Mouse (Mus musculus) neutrophil, adult 5-6 weeks (primary cell): ENCODE measurements around the gene Syn3. TPM values are rescaled to one million over a fixed set of nuclear protein-coding genes. Genes with fewer than 3 reads are reported as not detected.
"Not testable (repeated sequence)": the region's sequence is repeated elsewhere in the genome, so short reads cannot be mapped to it uniquely, and the experiment has no call there.

Experiments used
- ATAC-seq: fragments of 151-379, 151-347 bp; 2 replicates; pipeline ENCODE4 v1.8.0; 2017; ENCODE audit warnings: mild to moderate bottlenecking, moderate TSS enrichment; ENCODE audit not compliant: insufficient number of reproducible peaks, poor library complexity, low FRiP score, severe bottlenecking; ENCODE audit errors: extremely low read depth
- total RNA-seq: library from RNA; stranded (forward); fragments of 200-1000 nt; gene quantifications from 2 replicates; pipeline ENCODE4 v1.2.3, GENCODE M21; 2017

Gene Syn3
- total RNA-seq, 1 experiment from 2014 or later = not detected

- no peak for ATAC-seq
These were observed 436.3 kb downstream of the Syn3 start for GRCm38 (mm10) chr10:86062261-86063017.

DNA sequence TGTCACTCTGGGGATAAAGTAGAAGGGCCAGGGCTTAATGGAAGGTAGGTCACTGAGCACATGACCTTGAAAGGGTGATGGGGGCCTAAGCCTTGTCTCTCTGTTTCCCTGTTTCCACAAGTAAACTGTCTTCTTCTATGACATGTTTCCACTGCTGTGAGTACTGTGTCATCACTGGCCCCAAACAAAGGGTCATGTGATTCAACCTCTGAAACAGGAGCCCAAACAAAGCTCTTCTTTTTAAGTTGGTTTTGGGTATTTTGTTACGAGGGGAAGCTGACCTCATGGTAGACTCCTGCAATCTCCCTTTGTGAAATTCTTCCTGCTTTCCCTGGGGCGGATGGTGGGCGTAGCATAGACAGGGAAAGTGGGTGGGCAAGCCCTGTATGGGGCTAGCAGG, 438.4 kb downstream of the Syn3 start:
- ATAC-seq = no peak

- no peak for ATAC-seq
These were observed 441.0 kb downstream of the Syn3 start for GRCm38 (mm10) chr10:86057712-86058111.

- no peak for ATAC-seq
These were observed 441.4 kb downstream of the Syn3 start for GRCm38 (mm10) chr10:86057286-86057685.

DNA sequence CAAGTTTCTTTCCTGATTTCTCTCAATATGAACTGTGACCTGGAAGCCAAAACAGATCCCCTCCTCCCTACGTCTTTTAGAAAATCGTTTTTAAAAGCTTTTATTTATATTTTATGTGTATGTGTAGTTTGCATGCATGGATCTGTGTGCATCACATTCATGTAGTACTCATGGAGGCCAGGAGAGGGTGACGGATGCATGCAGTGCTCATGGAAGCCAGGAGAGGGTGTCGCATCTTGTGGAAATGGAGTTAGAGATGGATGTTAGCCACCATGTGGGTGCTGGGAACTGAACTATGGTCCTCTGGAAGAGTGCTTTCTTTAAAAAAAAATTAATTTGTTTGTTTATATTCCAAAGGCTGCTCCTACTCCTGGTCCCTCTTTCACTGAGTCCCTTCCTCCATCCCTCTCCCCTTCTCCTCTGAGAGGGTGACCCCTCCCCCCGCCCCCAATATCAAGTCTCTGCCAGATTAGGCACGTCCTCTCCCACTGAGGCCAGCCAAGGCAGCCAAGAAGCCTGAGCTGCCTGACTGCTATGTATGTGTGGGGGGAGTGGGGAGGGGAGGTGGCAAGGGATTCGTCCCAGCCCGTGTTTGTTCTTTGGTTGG, 442.3 kb downstream of the Syn3 start:
- no peak for ATAC-seq

DNA sequence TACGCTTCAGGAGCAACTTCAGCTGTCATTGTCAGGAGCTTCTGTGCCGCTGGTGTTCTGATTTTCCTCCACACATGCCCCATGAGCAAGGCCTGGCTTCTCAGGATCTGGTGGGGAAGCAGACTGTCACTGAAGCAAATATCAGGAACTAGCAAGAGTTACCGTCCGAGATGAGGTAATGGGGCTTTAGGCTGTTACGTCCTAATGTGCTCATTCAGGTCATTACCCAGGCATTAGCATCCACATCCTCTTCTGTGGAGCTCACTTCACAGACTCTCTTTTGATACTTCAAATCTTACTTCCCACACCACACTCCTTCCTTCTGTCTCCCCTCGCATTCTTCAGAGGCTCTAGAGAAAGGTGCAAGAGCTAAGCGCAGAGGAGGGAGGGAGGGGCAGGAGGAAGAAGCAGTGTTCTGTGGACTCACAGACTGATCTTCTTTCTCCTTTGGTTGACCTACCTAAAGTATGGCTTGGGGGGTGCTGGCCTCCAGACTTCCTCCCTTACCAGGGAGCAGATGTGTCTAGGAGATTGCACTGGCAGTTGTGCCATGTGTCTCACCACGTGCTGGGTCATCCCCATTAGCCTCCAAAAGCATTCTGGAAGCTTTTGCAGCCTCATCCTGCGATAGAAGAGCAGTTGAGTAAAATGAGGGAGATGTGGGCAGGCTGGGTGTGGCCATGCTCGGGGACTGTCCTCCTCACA, 445.7 kb downstream of the Syn3 start:
- no peak for ATAC-seq

DNA sequence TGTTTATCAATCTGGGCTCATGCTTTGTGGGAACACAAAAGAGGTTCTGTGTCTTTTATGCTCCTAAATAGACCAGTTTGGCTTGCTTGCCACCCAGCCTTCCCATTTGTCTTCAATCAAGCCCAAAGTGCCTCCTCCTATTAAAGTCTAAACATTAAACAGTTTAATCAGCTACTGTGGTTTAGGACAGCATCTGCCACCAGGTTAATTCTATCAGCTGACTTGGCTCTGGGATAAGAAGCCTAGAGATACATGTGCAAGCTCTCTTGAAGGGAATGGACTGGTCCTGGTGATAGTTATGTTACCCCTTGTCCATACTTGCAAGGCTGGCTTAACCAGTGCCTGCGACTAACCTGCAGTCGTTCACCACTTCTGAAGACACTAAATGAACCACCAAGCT, 448.2 kb downstream of the Syn3 start:
- ATAC-seq = no peak

DNA sequence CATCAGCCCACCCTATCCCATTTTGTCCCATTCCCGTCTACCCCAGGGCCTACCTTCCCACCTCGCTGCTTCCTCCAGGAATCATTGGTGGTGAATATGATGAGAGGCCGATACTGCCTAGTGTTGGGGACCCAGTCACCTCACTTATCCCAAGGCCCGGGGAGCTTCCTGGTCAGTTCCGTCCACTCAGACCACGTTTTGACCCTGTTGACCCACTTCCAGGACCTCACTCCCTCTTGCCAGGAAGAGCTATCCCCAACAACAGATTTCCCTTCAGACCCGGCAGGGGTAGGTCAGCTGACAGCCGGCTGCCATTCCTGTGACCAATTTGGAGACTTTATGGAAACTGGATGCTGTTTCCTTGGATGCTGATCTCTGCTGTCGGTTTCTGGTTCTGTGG, 450.9 kb downstream of the Syn3 start:
- ATAC-seq = no peak

- ATAC-seq = no peak
These were observed 452.3 kb downstream of the Syn3 start for GRCm38 (mm10) chr10:86046371-86046770.

- ATAC-seq = no peak
These were observed 454.6 kb downstream of the Syn3 start for GRCm38 (mm10) chr10:86044066-86044465.

GRCm38 (mm10) chr10:86043651-86044050, 455.0 kb downstream of the Syn3 start:
- ATAC-seq = no peak

- ATAC-seq = no peak
These were observed 464.5 kb downstream of the Syn3 start for GRCm38 (mm10) chr10:86034007-86034728.

- no peak for ATAC-seq
These were observed 466.2 kb downstream of the Syn3 start for GRCm38 (mm10) chr10:86032517-86032916.

GRCm38 (mm10) chr10:86030743-86031142, 468.0 kb downstream of the Syn3 start:
- ATAC-seq = no peak

- ATAC-seq = not testable (repeated sequence)
These were observed 471.9 kb downstream of the Syn3 start for GRCm38 (mm10) chr10:86026807-86027206.

DNA sequence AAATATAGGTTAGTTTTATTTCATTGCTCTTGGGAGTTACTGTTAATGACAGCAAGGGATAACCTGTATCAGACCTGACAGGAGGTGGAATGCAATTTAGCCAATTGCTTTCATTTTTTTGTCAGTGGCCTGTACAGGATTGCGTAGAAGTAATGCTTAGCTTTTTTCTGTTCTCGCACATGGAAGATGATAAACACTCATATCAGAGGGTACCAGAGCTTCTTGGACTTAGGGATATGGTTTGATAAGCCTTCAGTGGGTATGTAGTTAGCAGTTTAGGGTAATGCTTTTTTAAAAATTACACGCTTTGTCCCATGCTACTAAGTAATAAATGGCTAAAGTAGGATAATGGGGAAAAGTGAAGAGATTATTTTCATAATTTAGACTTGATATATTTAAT, 472.3 kb downstream of the Syn3 start:
- no peak for ATAC-seq

DNA sequence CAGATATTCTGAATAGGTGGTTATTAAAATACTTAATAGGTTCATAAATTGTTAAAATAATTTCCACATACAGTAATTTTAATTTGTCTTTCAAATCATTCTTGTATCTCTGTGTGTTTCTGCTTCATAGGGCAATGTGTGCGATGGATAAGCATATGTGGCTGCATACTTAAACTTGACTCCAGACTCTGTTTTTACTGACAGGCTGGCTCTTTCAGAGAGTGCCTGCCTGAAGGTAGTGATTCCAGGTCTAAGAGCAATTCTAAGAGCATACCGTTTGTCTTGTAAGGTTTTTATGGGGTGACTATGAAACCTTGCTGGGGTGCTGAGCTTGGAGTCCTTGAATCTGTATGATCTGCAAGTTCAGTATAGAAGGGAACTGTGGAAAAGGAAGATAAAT, 472.8 kb downstream of the Syn3 start:
- ATAC-seq = no peak

GRCm38 (mm10) chr10:86023149-86023548, 475.5 kb downstream of the Syn3 start:
- no peak for ATAC-seq

DNA sequence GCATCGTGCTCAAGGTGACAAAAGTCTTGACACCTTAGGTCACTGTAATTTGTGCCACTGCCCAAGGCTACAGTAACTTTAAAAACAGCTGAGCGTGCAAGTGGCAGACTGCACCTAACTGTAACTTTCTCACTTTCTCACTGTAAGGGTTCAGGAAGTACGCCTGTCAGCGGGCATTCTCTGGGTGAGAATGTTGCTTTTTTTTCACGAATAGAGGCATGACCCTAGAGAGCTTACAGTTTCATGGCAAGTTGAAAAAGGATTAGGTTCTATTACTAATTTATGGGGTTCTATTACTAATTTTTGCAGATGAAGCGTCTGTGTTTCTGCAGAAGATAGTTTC, 476.3 kb downstream of the Syn3 start:
- 0 out of 2 replicates have a peak, but pooled peaks have one; percentile 3 for ATAC-seq
